Mouse (Mus musculus): ENCODE results near the gene Olfr706.
"Not testable (repeated sequence)": the region's sequence is repeated elsewhere in the genome, so short reads cannot be mapped to it uniquely, and the experiment has no call there.

Gene Olfr706

GRCm38 (mm10) chr7:106888062-106888461 lies at the start of gene Olfr706:
Olfr706 (minus strand) TSS chr7:106888162.
- no peak for DNase-seq (ENCODE audit: low spot score)

DNA sequence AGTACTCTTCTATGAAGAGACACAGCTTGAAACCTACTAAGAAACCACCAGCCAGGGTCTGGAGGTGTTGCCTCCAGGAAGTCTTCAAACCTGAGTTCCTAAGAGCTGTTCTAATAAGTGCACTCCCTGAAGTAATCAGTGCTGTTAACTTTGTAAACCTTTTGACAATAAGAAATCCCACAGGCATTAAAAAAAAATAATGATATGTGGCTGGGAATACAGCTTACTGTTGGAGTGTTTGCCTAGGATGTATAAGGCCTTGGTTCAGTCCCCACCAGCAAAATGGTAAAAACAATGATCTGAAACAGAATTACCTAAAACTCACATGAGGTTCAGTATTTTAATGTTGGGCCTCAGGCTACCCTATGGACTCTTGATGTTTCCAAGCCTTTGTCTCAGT lies 44.2 kb upstream of the Olfr706 start, which contains the start of gene Olfr709-ps1:
Gene Olfr709-ps1, minus strand, starts transcription at position 101 of the 400 bp plus-strand sequence.
- DNase-seq (ENCODE audit: low spot score), result no peak

- not testable (repeated sequence) for DNase-seq (ENCODE audit: low spot score)
Measured at GRCm38 (mm10) chr7:106920961-106921360, 33.0 kb upstream of the Olfr706 start.

- no peak for DNase-seq (ENCODE audit: low spot score)
Measured at GRCm38 (mm10) chr7:106907676-106908075, 19.7 kb upstream of the Olfr706 start, which contains the start of gene Olfr1532-ps1. Olfr1532-ps1 (plus strand) TSS chr7:106908001.

GRCm38 (mm10) chr7:106901141-106901540 lies 13.2 kb upstream of the Olfr706 start, which contains the start of gene Olfr707:
Olfr707 (minus strand) TSS chr7:106901241.
- not testable (repeated sequence) for DNase-seq (ENCODE audit: low spot score)

DNA sequence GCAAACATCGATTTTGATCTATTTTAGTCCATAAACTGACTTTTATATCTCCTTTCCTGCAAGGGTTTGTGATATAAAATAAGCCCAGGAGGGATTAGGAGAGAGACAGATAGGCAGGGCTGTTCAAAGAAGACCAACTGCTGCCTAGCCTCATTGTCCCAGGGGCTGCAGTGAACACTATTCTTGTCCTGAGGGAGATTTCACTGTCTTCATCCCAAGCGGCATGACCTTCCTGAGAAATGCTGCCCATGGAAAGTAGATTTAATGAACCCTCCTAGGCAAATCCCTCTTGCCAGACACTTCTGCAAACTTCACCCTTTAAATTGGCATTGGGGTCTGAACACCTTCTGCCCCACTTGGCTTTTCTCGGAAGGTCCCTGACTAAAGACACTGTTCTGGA lies 11.2 kb downstream of the Olfr706 start, which contains the start of gene Olfr705:
Gene Olfr705, minus strand, starts transcription at position 101 of the 400 bp plus-strand sequence.
- no peak for DNase-seq (ENCODE audit: low spot score)

DNA sequence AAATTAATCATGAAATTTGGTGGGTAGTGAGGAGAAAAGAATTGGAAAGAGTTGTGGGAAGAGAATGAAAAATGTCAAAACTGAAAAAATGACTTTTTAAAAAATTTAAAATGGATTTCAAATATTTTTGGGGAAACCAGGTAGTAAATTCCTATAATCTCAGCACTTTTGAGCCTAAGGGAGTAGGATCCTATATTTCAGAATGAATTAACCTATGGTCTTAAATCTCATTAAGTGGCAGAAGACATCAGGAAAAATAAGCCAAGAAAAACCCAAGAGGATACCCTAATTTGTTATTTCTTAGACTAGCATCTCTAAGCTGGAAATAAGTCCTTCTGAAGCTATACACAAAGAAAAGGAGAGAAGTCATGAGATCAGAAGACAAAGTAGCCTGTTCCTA lies 25.1 kb downstream of the Olfr706 start, which contains the start of gene Olfr704:
Gene Olfr704, plus strand, starts transcription at position 301 of the 400 bp plus-strand sequence.
- no peak for DNase-seq (ENCODE audit: low spot score)

DNA sequence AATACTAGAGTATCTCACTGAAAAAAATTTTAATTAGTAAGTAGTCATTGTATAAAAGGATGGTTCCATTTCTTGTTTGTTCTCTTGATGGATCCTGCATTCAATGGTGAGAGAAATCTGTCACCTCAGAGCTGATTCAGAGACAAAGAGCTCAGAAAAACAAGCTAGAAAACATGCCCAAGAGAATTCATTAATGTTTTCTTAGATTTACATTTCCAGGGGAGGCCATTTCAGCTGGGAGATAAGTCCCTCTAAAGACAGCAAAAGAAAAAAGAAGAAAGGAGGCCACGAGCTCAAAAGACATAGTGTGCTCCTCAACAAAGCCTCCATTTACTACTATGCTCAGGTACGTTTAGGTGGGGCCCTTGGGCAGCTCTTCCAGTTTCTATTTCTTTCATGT lies 44.9 kb downstream of the Olfr706 start, which contains the start of gene Olfr703:
Gene Olfr703, plus strand, starts transcription at position 301 of the 400 bp plus-strand sequence.
- no peak for DNase-seq (ENCODE audit: low spot score)

DNA sequence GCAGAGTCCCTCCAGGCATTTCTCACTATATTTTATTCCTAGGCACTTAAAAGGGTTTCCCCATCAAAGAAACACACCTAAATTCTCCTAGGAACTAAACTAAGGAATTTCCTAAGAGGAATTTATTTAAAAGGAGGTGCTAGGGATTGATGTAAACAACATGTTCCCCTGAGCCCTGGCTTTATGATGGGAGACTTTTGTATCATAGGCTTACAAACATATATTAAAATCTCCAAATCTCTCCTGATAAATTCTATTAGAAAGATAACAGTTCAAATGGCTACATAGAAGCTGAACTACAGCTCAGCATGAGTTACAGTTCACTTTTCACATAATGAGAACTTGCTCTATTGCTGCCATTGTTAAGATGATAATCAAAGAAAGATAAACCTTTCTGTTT lies 54.2 kb downstream of the Olfr706 start, which contains the start of gene Olfr702:
Gene Olfr702, minus strand, starts transcription at position 101 of the 400 bp plus-strand sequence.
- DNase-seq (ENCODE audit: low spot score), result no peak
